Mouse (Mus musculus): Measurements from ENCODE around the gene Fcer1g.

Gene Fcer1g

GRCm38 (mm10) chr1:171234126-171234525 is at the start of gene Fcer1g:
Gene Fcer1g, minus strand, starts transcription at chr1:171234365.
- POLR2A ChIA-PET: interaction anchor here in 2 of 4 experiments (0.7 to 2.9 kb wide), 10 partner anchors 9 to 177 kb away, joined by 3 to 7 read pairs (median 3); partner anchors contain the start of genes Apoa2 (in 1 of the 2), B4galt3 (in 1 of the 2), Ppox (in 1 of the 2) and Usf1 (in 1 of the 2)
- CTCF ChIA-PET: interaction anchor here in 1 of 4 experiments (0.6 to 2.7 kb wide), 4 partner anchors 9 to 47 kb away, joined by 3 to 8 read pairs (median 3); partner anchors contain the start of genes Apoa2 and Ppox

- POLR2A ChIA-PET: interaction anchor here in 3 of 4 experiments (0.7 to 6.3 kb wide), 8 partner anchors 8 to 173 kb away, joined by 3 to 119 read pairs (median 4); partner anchors contain the start of genes B4galt3 (in 2 of the 3) and Klhdc9 (in 1 of the 3)
- CTCF ChIA-PET: interaction anchor here in 3 of 4 experiments (0.5 to 1.8 kb wide), 3 partner anchors 73 to 172 kb away, joined by 4 to 9 read pairs (median 6); no protein-coding TSS in a partner anchor
Measured at GRCm38 (mm10) chr1:171283188-171284160, 49.3 kb upstream of the Fcer1g start.

GRCm38 (mm10) chr1:171282086-171282805 is 48.1 kb upstream of the Fcer1g start:
- CTCF ChIA-PET: interaction anchor here in 3 of 4 experiments (0.6 to 2.3 kb wide), 29 partner anchors 8 to 414 kb away, joined by 3 to 38 read pairs (median 5); partner anchors contain the start of genes B4galt3 (in 3 of the 3), Dedd (in 1 of the 3), Tomm40l (in 1 of the 3) and Ufc1 (in 1 of the 3)
- POLR2A ChIA-PET: interaction anchor here (0.8 to 6.2 kb wide), 30 partner anchors 9 to 222 kb away, joined by 3 to 119 read pairs (median 6); partner anchors contain the start of genes B4galt3 (in 4 of the 4), Ufc1 (in 2 of the 4), Adamts4 (in 1 of the 4) and Alyref2 (in 1 of the 4)

GRCm38 (mm10) chr1:171281528-171281923 is 47.4 kb upstream of the Fcer1g start:
- ChIA-PET POLR2A (interaction anchor here (0.6 to 6.2 kb wide), 88 partner anchors 8 to 413 kb away, joined by 3 to 119 read pairs (median 4); partner anchors contain the start of genes B4galt3 (in 4 of the 4), Dedd (in 3 of the 4), Nit1 (in 3 of the 4) and Pfdn2 (in 3 of the 4)), CTCF (interaction anchor here (0.5 to 2.3 kb wide), 56 partner anchors 9 to 413 kb away, joined by 3 to 38 read pairs (median 5); partner anchors contain the start of genes B4galt3 (in 3 of the 4), Dedd (in 2 of the 4), F11r (in 1 of the 4) and Fcer1g (in 1 of the 4))

GRCm38 (mm10) chr1:171280916-171281527 is 46.9 kb upstream of the Fcer1g start, which contains the start of gene Ppox:
Gene Ppox, minus strand, starts transcription at chr1:171281186.
- POLR2A ChIA-PET: interaction anchor here (0.6 to 6.2 kb wide), 90 partner anchors 9 to 413 kb away, joined by 3 to 119 read pairs (median 4); partner anchors contain the start of genes B4galt3 (in 4 of the 4), Adamts4 (in 3 of the 4), Dedd (in 3 of the 4) and Nit1 (in 3 of the 4)

GRCm38 (mm10) chr1:171280250-171280915 is 46.2 kb upstream of the Fcer1g start:
- ChIA-PET POLR2A (interaction anchor here in 3 of 4 experiments (0.6 to 6.2 kb wide), 67 partner anchors 9 to 412 kb away, joined by 3 to 119 read pairs (median 5); partner anchors contain the start of genes B4galt3 (in 3 of the 3), Dedd (in 3 of the 3), Alyref2 (in 2 of the 3) and Klhdc9 (in 2 of the 3)), CTCF (interaction anchor here (0.6 to 2.3 kb wide), 40 partner anchors 9 to 379 kb away, joined by 3 to 38 read pairs (median 5); partner anchors contain the start of genes B4galt3 (in 3 of the 4), Dedd (in 1 of the 4), F11r (in 1 of the 4) and Klhdc9 (in 1 of the 4))

More at GRCm38 (mm10) chr1:171280916-171281527, 46.9 kb upstream of the Fcer1g start, which contains the start of gene Ppox:
- CTCF ChIA-PET: interaction anchor here (0.5 to 2.3 kb wide), 57 partner anchors 9 to 413 kb away, joined by 3 to 38 read pairs (median 5); partner anchors contain the start of genes B4galt3 (in 3 of the 4), Dedd (in 2 of the 4), F11r (in 1 of the 4) and Fcer1g (in 1 of the 4)

- POLR2A ChIA-PET: interaction anchor here in 1 of 4 experiments (2.8 kb wide), 1 partner anchor 10 kb away, joined by 7 read pairs; no protein-coding TSS in a partner anchor
Measured at GRCm38 (mm10) chr1:171279721-171280120, 45.6 kb upstream of the Fcer1g start.

GRCm38 (mm10) chr1:171279012-171279705 is 45.0 kb upstream of the Fcer1g start:
- CTCF ChIA-PET: no interaction called here
- POLR2A ChIA-PET: interaction anchor here in 2 of 4 experiments (1.2 to 2.8 kb wide), 5 partner anchors 8 to 223 kb away, joined by 3 to 7 read pairs (median 6); partner anchors contain the start of genes B4galt3 (in 1 of the 2) and Usp21 (in 1 of the 2)

More at GRCm38 (mm10) chr1:171279721-171280120, 45.6 kb upstream of the Fcer1g start:
- CTCF ChIA-PET: interaction anchor here in 2 of 4 experiments (0.6 to 2.2 kb wide), 3 partner anchors 9 to 178 kb away, joined by 3 to 38 read pairs (median 5); partner anchors contain the start of gene B4galt3 (in 1 of the 2)

GRCm38 (mm10) chr1:171278436-171278835 is 44.3 kb upstream of the Fcer1g start:
- POLR2A ChIA-PET: interaction anchor here in 2 of 4 experiments (1.2 to 2.8 kb wide), 7 partner anchors 8 to 224 kb away, joined by 3 to 7 read pairs (median 6); partner anchors contain the start of genes B4galt3 (in 1 of the 2) and Usp21 (in 1 of the 2)
- CTCF ChIA-PET: no interaction called here

- ChIA-PET POLR2A (interaction anchor here in 3 of 4 experiments (0.6 to 2.8 kb wide), 8 partner anchors 8 to 225 kb away, joined by 3 to 7 read pairs (median 6); partner anchors contain the start of genes Ndufs2 (in 1 of the 3) and Usp21 (in 1 of the 3)), CTCF (no interaction called here)
Measured at GRCm38 (mm10) chr1:171277736-171278135, 43.6 kb upstream of the Fcer1g start.

- POLR2A ChIA-PET: interaction anchor here in 3 of 4 experiments (0.6 to 2.0 kb wide), 5 partner anchors 8 to 393 kb away, joined by 3 to 7 read pairs (median 5); partner anchors contain the start of gene Ndufs2 (in 1 of the 3)
- CTCF ChIA-PET: no interaction called here
Measured at GRCm38 (mm10) chr1:171276110-171276748, 42.1 kb upstream of the Fcer1g start.

GRCm38 (mm10) chr1:171275144-171275734 is 41.1 kb upstream of the Fcer1g start:
- ChIA-PET POLR2A (no interaction called here), CTCF (no interaction called here)

- POLR2A ChIA-PET: no interaction called here
- CTCF ChIA-PET: no interaction called here
Measured at GRCm38 (mm10) chr1:171274171-171274570, 40.0 kb upstream of the Fcer1g start.

- POLR2A ChIA-PET: interaction anchor here in 2 of 4 experiments (0.9 to 4.2 kb wide), 12 partner anchors 10 to 230 kb away, joined by 3 to 119 read pairs (median 8); partner anchors contain the start of genes Ppox (in 2 of the 2), Alyref2 (in 1 of the 2), Klhdc9 (in 1 of the 2) and Ufc1 (in 1 of the 2)
- CTCF ChIA-PET: interaction anchor here in 2 of 4 experiments (0.7 to 3.9 kb wide), 6 partner anchors 9 to 44 kb away, joined by 3 to 38 read pairs (median 4); partner anchors contain the start of gene Ppox (in 2 of the 2)
Measured at GRCm38 (mm10) chr1:171272086-171272485, 37.9 kb upstream of the Fcer1g start.
